Mouse (Mus musculus): ENCODE results near the gene Zfyve27.

GRCm38 (mm10) chr19:42230288-42230568 is 66.5 kb downstream of the Zfyve27 start:
- TF ChIP-seq FLI1 (IDR thresholded peaks at IDR 0.05; ENCODE audit: low read length), result no peak
- TF ChIP-seq GATA1 (IDR thresholded peaks at IDR 0.05; ENCODE audit: borderline replicate concordance, low read length), result no peak
